Mouse (Mus musculus): Measurements from ENCODE around the gene Rnf183. TPM values are rescaled to one million over a fixed set of nuclear protein-coding genes. Genes with fewer than 3 reads are reported as not detected.
A peak's percentile ranks its signal among the peaks of the same experiment; 100 is the strongest.
"Not testable (repeated sequence)": the region's sequence is repeated elsewhere in the genome, so short reads cannot be mapped to it uniquely, and the experiment has no call there.

Gene Rnf183
- polyA plus RNA-seq (2012; rRNA removed) (0.15 TPM in 1 of 2 replicates, not detected in the other), polyA plus RNA-seq (2014; fragmentation: Nextera tagmentation; extraction: Ambion mirVana) (not detected in 2 replicates)

GRCm38 (mm10) chr4:62435081-62435480, at the start of gene Rnf183:
Gene Rnf183, minus strand, starts transcription at chr4:62435252.
- Histone ChIP-seq H3K27me3 (ENCODE audit: control insufficient read depth, insufficient read depth, low read length) (no peaks in the 10 kb centered on the region), H3K4me2 (ENCODE audit: low read depth) (no peak within 1 kb of the TSS), H3K4me1 (replicated peaks; ENCODE audit: control insufficient read depth in 2 of 2, insufficient read depth in 2 of 2, low read length in 1 of 2) (peaks cover 12 to 15% of the 10 kb centered on the region in 2 experiments), H3K27ac (no peak within 1 kb of the TSS), H3K36me3 (replicated peaks; ENCODE audit: control insufficient read depth, insufficient read depth, low read depth) (no peaks in the 10 kb centered on the region), H3K9ac (replicated peaks) (no peak within 1 kb of the TSS), H3K4me3 (ENCODE audit: insufficient read depth in 1 of 2, low read depth in 2 of 2, low read length in 2 of 2) (no peak within 1 kb of the TSS), H3K9me3 (ENCODE audit: control insufficient read depth, low read length) (no peaks in the 10 kb centered on the region)
- WGBS (ENCODE audit: insufficient replicate concordance): 74% methylated on average over 6 of the region's 6 CpGs
- TF ChIP-seq EP300 (IDR thresholded peaks at IDR 0.05; ENCODE audit: low read depth): no peak
- TF ChIP-seq CTCF (IDR thresholded peaks at IDR 0.05; ENCODE audit: low read depth): no peak
- no peak for ATAC-seq (ENCODE audit: insufficient read depth)
- DNase-seq (ENCODE audit: low read depth in 3 of 3, low spot score in 3 of 3): no peak

GRCm38 (mm10) chr4:62480709-62481605, 45.9 kb upstream of the Rnf183 start:
- Histone ChIP-seq H3K27ac (no peak overlapping the region), H3K36me3 (replicated peaks; ENCODE audit: control insufficient read depth, insufficient read depth, low read depth) (no peaks in the 10 kb centered on the region), H3K4me2 (ENCODE audit: low read depth) (no peak overlapping the region), H3K9ac (replicated peaks) (no peak overlapping the region), H3K27me3 (ENCODE audit: control insufficient read depth, insufficient read depth, low read length) (peaks cover 26% of the 10 kb centered on the region), H3K4me1 (replicated peaks; ENCODE audit: control insufficient read depth in 2 of 2, insufficient read depth in 2 of 2, low read length in 1 of 2) (peaks cover 20% of the 10 kb centered on the region in 2 experiments), H3K9me3 (ENCODE audit: control insufficient read depth, low read length) (no peaks in the 10 kb centered on the region), H3K4me3 (ENCODE audit: insufficient read depth in 1 of 2, low read depth in 2 of 2, low read length in 2 of 2) (no peak overlapping the region)
- WGBS (ENCODE audit: insufficient replicate concordance): 24% methylated on average over 10 of the region's 10 CpGs
- no peak for ATAC-seq (ENCODE audit: insufficient read depth)
- no peak for TF ChIP-seq CTCF (IDR thresholded peaks at IDR 0.05; ENCODE audit: low read depth)
- TF ChIP-seq EP300 (IDR thresholded peaks at IDR 0.05; ENCODE audit: low read depth): no peak
- DNase-seq (ENCODE audit: low read depth in 3 of 3, low spot score in 3 of 3): no peak

GRCm38 (mm10) chr4:62479937-62480708, 45.1 kb upstream of the Rnf183 start, which contains the start of gene Bspry:
Gene Bspry, plus strand, starts transcription at chr4:62480053.
- no peak within 1 kb of the TSS for H3K27ac ChIP-seq
- no peak within 1 kb of the TSS for H3K9ac ChIP-seq (replicated peaks)
- H3K4me3 ChIP-seq (ENCODE audit: insufficient read depth in 1 of 2, low read depth in 2 of 2, low read length in 2 of 2): peak within 1 kb of the TSS; percentile 7 to 57

GRCm38 (mm10) chr4:62479593-62479936, 44.5 kb upstream of the Rnf183 start:
- peak; percentile 34; the same call in 1 of the 2 replicates for ATAC-seq (ENCODE audit: insufficient read depth)

More at GRCm38 (mm10) chr4:62479937-62480708, 45.1 kb upstream of the Rnf183 start, which contains the start of gene Bspry:
- TF ChIP-seq CTCF (IDR thresholded peaks at IDR 0.05; ENCODE audit: low read depth) (no peak), EP300 (IDR thresholded peaks at IDR 0.05; ENCODE audit: low read depth) (no peak)
- 2% methylated on average over 71 of the region's 71 CpGs for WGBS (ENCODE audit: insufficient replicate concordance)
- H3K9me3 ChIP-seq (ENCODE audit: control insufficient read depth, low read length): no peaks in the 10 kb centered on the region
- no peaks in the 10 kb centered on the region for H3K36me3 ChIP-seq (replicated peaks; ENCODE audit: control insufficient read depth, insufficient read depth, low read depth)
- peak within 1 kb of the TSS; percentile 80 for H3K4me2 ChIP-seq (ENCODE audit: low read depth)
- peaks cover 26% of the 10 kb centered on the region for H3K27me3 ChIP-seq (ENCODE audit: control insufficient read depth, insufficient read depth, low read length)
- peak; percentile 68 for ATAC-seq (ENCODE audit: insufficient read depth)
- peaks cover 12% of the 10 kb centered on the region in 2 experiments for H3K4me1 ChIP-seq (replicated peaks; ENCODE audit: control insufficient read depth in 2 of 2, insufficient read depth in 2 of 2, low read length in 1 of 2)
- no peak for DNase-seq (ENCODE audit: low read depth in 3 of 3, low spot score in 3 of 3)

More at GRCm38 (mm10) chr4:62479593-62479936, 44.5 kb upstream of the Rnf183 start:
- not testable (repeated sequence) for H3K36me3 ChIP-seq (replicated peaks; ENCODE audit: control insufficient read depth, insufficient read depth, low read depth); H3K27ac ChIP-seq; DNase-seq (ENCODE audit: low read depth in 3 of 3, low spot score in 3 of 3); H3K9ac ChIP-seq (replicated peaks); H3K4me1 ChIP-seq (replicated peaks; ENCODE audit: control insufficient read depth in 2 of 2, insufficient read depth in 2 of 2, low read length in 1 of 2); H3K9me3 ChIP-seq (ENCODE audit: control insufficient read depth, low read length)
- Histone ChIP-seq H3K4me2 (ENCODE audit: low read depth) (peak overlapping the region; percentile 80), H3K4me3 (ENCODE audit: insufficient read depth in 1 of 2, low read depth in 2 of 2, low read length in 2 of 2) (peak overlapping the region; percentile 7 to 57), H3K27me3 (ENCODE audit: control insufficient read depth, insufficient read depth, low read length) (peaks cover 26% of the 10 kb centered on the region)
- WGBS (ENCODE audit: insufficient replicate concordance): 11% methylated on average over 11 of the region's 11 CpGs
- peak; percentile 72 for TF ChIP-seq CTCF (IDR thresholded peaks at IDR 0.05; ENCODE audit: low read depth)
